Mouse (Mus musculus): ENCODE results near the gene Ppp1r16b. TPM values are rescaled to one million over a fixed set of nuclear protein-coding genes. Genes with fewer than 3 reads are reported as not detected.

Gene Ppp1r16b
- polyA plus RNA-seq, 1 experiment from 2014 or later = 4.1 TPM

- Histone ChIP-seq H3K36me3 (no peaks in the 10 kb centered on the region), H3K27me3 (no peaks in the 10 kb centered on the region), H3K4me3 (no peak overlapping the region), H3K27ac (no peak overlapping the region), H3K9ac (no peak overlapping the region), H3K9me3 (no peaks in the 10 kb centered on the region), H3K4me2 (no peak overlapping the region), H3K4me1 (no peaks in the 10 kb centered on the region)
- 83% methylated on average over 6 of the region's 6 CpGs for WGBS
- no peak for ATAC-seq (ENCODE audit: insufficient number of reproducible peaks, low FRiP score, low TSS enrichment, low read depth)
Measured at GRCm38 (mm10) chr2:158699908-158700307, 34.7 kb downstream of the Ppp1r16b start.

GRCm38 (mm10) chr2:158700535-158701256 lies 35.5 kb downstream of the Ppp1r16b start:
- H3K4me2 ChIP-seq = no peak overlapping the region
- H3K27ac ChIP-seq = no peak overlapping the region
- no peaks in the 10 kb centered on the region for H3K36me3 ChIP-seq
- H3K4me3 ChIP-seq = no peak overlapping the region
- 83% methylated on average over 17 of the region's 17 CpGs for WGBS
- no peaks in the 10 kb centered on the region for H3K4me1 ChIP-seq
- no peak overlapping the region for H3K9ac ChIP-seq
- H3K9me3 ChIP-seq = no peaks in the 10 kb centered on the region
- H3K27me3 ChIP-seq = no peaks in the 10 kb centered on the region
- no peak for ATAC-seq (ENCODE audit: insufficient number of reproducible peaks, low FRiP score, low TSS enrichment, low read depth)

GRCm38 (mm10) chr2:158701505-158701904 lies 36.3 kb downstream of the Ppp1r16b start:
- Histone ChIP-seq H3K27ac (no peak overlapping the region), H3K9me3 (no peaks in the 10 kb centered on the region), H3K4me1 (no peaks in the 10 kb centered on the region), H3K9ac (no peak overlapping the region), H3K36me3 (no peaks in the 10 kb centered on the region), H3K27me3 (no peaks in the 10 kb centered on the region), H3K4me3 (no peak overlapping the region), H3K4me2 (no peak overlapping the region)
- WGBS = 91% methylated on average over 9 of the region's 9 CpGs
- ATAC-seq (ENCODE audit: insufficient number of reproducible peaks, low FRiP score, low TSS enrichment, low read depth) = no peak

- H3K36me3 ChIP-seq = no peaks in the 10 kb centered on the region
- no peak overlapping the region for H3K9ac ChIP-seq
- H3K4me1 ChIP-seq = no peaks in the 10 kb centered on the region
- no peak for ATAC-seq (ENCODE audit: insufficient number of reproducible peaks, low FRiP score, low TSS enrichment, low read depth)
- 78% methylated on average over 5 of the region's 5 CpGs for WGBS
- H3K9me3 ChIP-seq = no peaks in the 10 kb centered on the region
- H3K27me3 ChIP-seq = no peaks in the 10 kb centered on the region
- no peak overlapping the region for H3K4me3 ChIP-seq
- H3K4me2 ChIP-seq = no peak overlapping the region
- no peak overlapping the region for H3K27ac ChIP-seq
Measured at GRCm38 (mm10) chr2:158702176-158702575, 37.0 kb downstream of the Ppp1r16b start.

GRCm38 (mm10) chr2:158704720-158705119 lies 39.5 kb downstream of the Ppp1r16b start:
- Histone ChIP-seq H3K9ac (no peak overlapping the region), H3K27ac (no peak overlapping the region), H3K4me2 (no peak overlapping the region), H3K4me3 (no peak overlapping the region), H3K4me1 (no peaks in the 10 kb centered on the region), H3K27me3 (no peaks in the 10 kb centered on the region), H3K9me3 (no peaks in the 10 kb centered on the region), H3K36me3 (no peaks in the 10 kb centered on the region)
- WGBS = 71% methylated on average over 3 of the region's 3 CpGs
- ATAC-seq (ENCODE audit: insufficient number of reproducible peaks, low FRiP score, low TSS enrichment, low read depth) = no peak

- Histone ChIP-seq H3K9me3 (no peaks in the 10 kb centered on the region), H3K9ac (no peak overlapping the region), H3K27me3 (no peaks in the 10 kb centered on the region), H3K36me3 (no peaks in the 10 kb centered on the region), H3K4me1 (no peaks in the 10 kb centered on the region), H3K4me2 (no peak overlapping the region), H3K27ac (no peak overlapping the region), H3K4me3 (no peak overlapping the region)
- 86% methylated on average over 6 of the region's 6 CpGs for WGBS
- ATAC-seq (ENCODE audit: insufficient number of reproducible peaks, low FRiP score, low TSS enrichment, low read depth) = no peak
Measured at GRCm38 (mm10) chr2:158705529-158705928, 40.3 kb downstream of the Ppp1r16b start.

GRCm38 (mm10) chr2:158706704-158707408 lies 41.7 kb downstream of the Ppp1r16b start:
- Histone ChIP-seq H3K27ac (no peak overlapping the region), H3K27me3 (no peaks in the 10 kb centered on the region), H3K4me1 (no peaks in the 10 kb centered on the region), H3K4me2 (no peak overlapping the region), H3K4me3 (no peak overlapping the region), H3K9ac (no peak overlapping the region), H3K9me3 (no peaks in the 10 kb centered on the region), H3K36me3 (no peaks in the 10 kb centered on the region)
- ATAC-seq (ENCODE audit: insufficient number of reproducible peaks, low FRiP score, low TSS enrichment, low read depth) = no peak
- WGBS = 84% methylated on average over 10 of the region's 10 CpGs

- no peaks in the 10 kb centered on the region for H3K9me3 ChIP-seq
- WGBS = 84% methylated on average over 12 of the region's 12 CpGs
- no peaks in the 10 kb centered on the region for H3K36me3 ChIP-seq
- no peaks in the 10 kb centered on the region for H3K4me1 ChIP-seq
- H3K9ac ChIP-seq = no peak overlapping the region
- no peak overlapping the region for H3K4me2 ChIP-seq
- no peak overlapping the region for H3K4me3 ChIP-seq
- H3K27me3 ChIP-seq = no peaks in the 10 kb centered on the region
- ATAC-seq (ENCODE audit: insufficient number of reproducible peaks, low FRiP score, low TSS enrichment, low read depth) = no peak
- no peak overlapping the region for H3K27ac ChIP-seq
Measured at GRCm38 (mm10) chr2:158708121-158708520, 42.9 kb downstream of the Ppp1r16b start.

- H3K9me3 ChIP-seq = no peaks in the 10 kb centered on the region
- H3K9ac ChIP-seq = no peak overlapping the region
- 36% methylated on average over 12 of the region's 12 CpGs for WGBS
- no peak for ATAC-seq (ENCODE audit: insufficient number of reproducible peaks, low FRiP score, low TSS enrichment, low read depth)
- H3K4me2 ChIP-seq = no peak overlapping the region
- H3K27ac ChIP-seq = no peak overlapping the region
- H3K4me1 ChIP-seq = no peaks in the 10 kb centered on the region
- H3K4me3 ChIP-seq = no peak overlapping the region
- H3K27me3 ChIP-seq = no peaks in the 10 kb centered on the region
- H3K36me3 ChIP-seq = no peaks in the 10 kb centered on the region
Measured at GRCm38 (mm10) chr2:158711929-158712751, 46.9 kb downstream of the Ppp1r16b start.

GRCm38 (mm10) chr2:158714826-158715225 lies 49.6 kb downstream of the Ppp1r16b start:
- Histone ChIP-seq H3K4me3 (no peak overlapping the region), H3K4me1 (no peaks in the 10 kb centered on the region)

GRCm38 (mm10) chr2:158716066-158716465 lies 50.9 kb downstream of the Ppp1r16b start:
- Histone ChIP-seq H3K4me3 (no peak overlapping the region), H3K4me1 (no peaks in the 10 kb centered on the region), H3K9me3 (no peaks in the 10 kb centered on the region), H3K4me2 (no peak overlapping the region), H3K27me3 (0 out of 2 replicates have a peak, but pooled peaks cover 7% of the 10 kb centered on the region), H3K9ac (no peak overlapping the region), H3K27ac (no peak overlapping the region), H3K36me3 (no peaks in the 10 kb centered on the region)
- 38% methylated on average over 5 of the region's 5 CpGs for WGBS
- no peak for ATAC-seq (ENCODE audit: insufficient number of reproducible peaks, low FRiP score, low TSS enrichment, low read depth)

More at GRCm38 (mm10) chr2:158714826-158715225, 49.6 kb downstream of the Ppp1r16b start:
- Histone ChIP-seq H3K4me2 (no peak overlapping the region), H3K9me3 (no peaks in the 10 kb centered on the region), H3K9ac (no peak overlapping the region), H3K36me3 (no peaks in the 10 kb centered on the region), H3K27me3 (no peaks in the 10 kb centered on the region), H3K27ac (no peak overlapping the region)
- 80% methylated on average over 6 of the region's 6 CpGs for WGBS
- no peak for ATAC-seq (ENCODE audit: insufficient number of reproducible peaks, low FRiP score, low TSS enrichment, low read depth)

All from limb, embryonic 15.5 days (tissue).